Mouse (Mus musculus): ENCODE results near the gene Gm49378. TPM values are rescaled to one million over a fixed set of nuclear protein-coding genes. Genes with fewer than 3 reads are reported as not detected.

The Gm49378 gene
- total and polyA plus RNA-seq, 3 experiments = 0.17 to 11.7 (median 8.7) TPM

- peaks cover 20 to 48% of the 10 kb centered on the region in 2 experiments for H3K4me1 ChIP-seq (ENCODE audit: control insufficient read depth in 1 of 2, insufficient read depth in 2 of 2)
Measured at GRCm38 (mm10) chr14:55580731-55581130, 57.0 kb downstream of the Gm49378 start.

GRCm38 (mm10) chr14:55579511-55580496 lies 57.9 kb downstream of the Gm49378 start:
- no peak for DNase-seq (ENCODE audit: extremely low read depth)
- peaks cover 12% of the 10 kb centered on the region for H3K79me2 ChIP-seq (replicated peaks; ENCODE audit: control insufficient read depth, extremely low read depth, insufficient read depth, poor library complexity, severe bottlenecking)
- dilution Hi-C loops (cut with MboI; ENCODE audit: extremely low pct_ligation_motif_present, extremely low pct_unique_long_range_greater_than_20kb, low sequenced_read_pairs) = no loop called here
- H3K27me3 ChIP-seq (replicated peaks) = no peaks in the 10 kb centered on the region
- in situ Hi-C loops (cut with MboI; ENCODE audit: low pct_ligation_motif_present, low pct_unique_long_range_greater_than_20kb, low sequenced_read_pairs) = no loop called here
- H3K4me2 ChIP-seq (ENCODE audit: insufficient read depth, low read depth, poor library complexity, severe bottlenecking) = peak overlapping the region; percentile 92
- H3K9ac ChIP-seq (ENCODE audit: insufficient read depth, low read depth) = peak overlapping the region; percentile 83; the same call in 1 of the 2 replicates
- H3K9me3 ChIP-seq (replicated peaks; ENCODE audit: low read length) = no peaks in the 10 kb centered on the region
- peak overlapping the region; percentile 35 to 96 (median 95) for H3K4me3 ChIP-seq (replicated peaks in 1 of 3; ENCODE audit: low read depth in 2 of 3, low read length in 2 of 3, poor library complexity in 1 of 3)
- H3K36me3 ChIP-seq (replicated peaks in 1 of 2; ENCODE audit: control insufficient read depth in 1 of 2, insufficient read depth in 1 of 2, low read length in 1 of 2) = peaks cover 19 to 38% of the 10 kb centered on the region in 2 experiments
- peak overlapping the region; percentile 32; the same call in 1 of the 2 replicates for H3K27ac ChIP-seq (ENCODE audit: insufficient read depth, low read depth)
- peaks cover 17 to 41% of the 10 kb centered on the region in 2 experiments for H3K4me1 ChIP-seq (ENCODE audit: control insufficient read depth in 1 of 2, insufficient read depth in 2 of 2)
- TF ChIP-seq CHD1 (IDR thresholded peaks at IDR 0.05; ENCODE audit: low read depth, low read length) (no peak), CTCF (conservative IDR thresholded peaks at IDR 0.05 in 1 of 2, IDR thresholded peaks at IDR 0.05 in 1 of 2; ENCODE audit: low read depth in 2 of 2, low read length in 2 of 2) (peak in 1 of 2 experiments; percentile 31; a peak in 2 of 4 replicates), ZKSCAN1 (IDR thresholded peaks at IDR 0.05; ENCODE audit: borderline replicate concordance, low read depth, low read length) (peak; percentile 90)

More at GRCm38 (mm10) chr14:55580731-55581130, 57.0 kb downstream of the Gm49378 start:
- Histone ChIP-seq H3K4me3 (replicated peaks in 1 of 3; ENCODE audit: low read depth in 2 of 3, low read length in 2 of 3, poor library complexity in 1 of 3) (no peak overlapping the region), H3K4me2 (ENCODE audit: insufficient read depth, low read depth, poor library complexity, severe bottlenecking) (no peak overlapping the region; the same call in 1 of the 2 replicates), H3K9me3 (replicated peaks; ENCODE audit: low read length) (no peaks in the 10 kb centered on the region), H3K9ac (ENCODE audit: insufficient read depth, low read depth) (no peak overlapping the region), H3K27ac (ENCODE audit: insufficient read depth, low read depth) (peak overlapping the region; percentile 32), H3K27me3 (replicated peaks) (no peaks in the 10 kb centered on the region), H3K36me3 (replicated peaks in 1 of 2; ENCODE audit: control insufficient read depth in 1 of 2, insufficient read depth in 1 of 2, low read length in 1 of 2) (peaks cover 19 to 40% of the 10 kb centered on the region in 2 experiments), H3K79me2 (replicated peaks; ENCODE audit: control insufficient read depth, extremely low read depth, insufficient read depth, poor library complexity, severe bottlenecking) (peaks cover 12% of the 10 kb centered on the region)
- in situ Hi-C loops (cut with MboI; ENCODE audit: low pct_ligation_motif_present, low pct_unique_long_range_greater_than_20kb, low sequenced_read_pairs) = no loop called here
- DNase-seq (ENCODE audit: extremely low read depth) = no peak
- no peak for TF ChIP-seq TBP (conservative IDR thresholded peaks at IDR 0.05; ENCODE audit: low read depth, low read length)
- TF ChIP-seq IRF4 (IDR thresholded peaks at IDR 0.05; ENCODE audit: low read depth, low read length) = peak; percentile 24; the same call in 1 of the 2 replicates
- TF ChIP-seq CTCF (conservative IDR thresholded peaks at IDR 0.05 in 1 of 2, IDR thresholded peaks at IDR 0.05 in 1 of 2; ENCODE audit: low read depth in 2 of 2, low read length in 2 of 2) = no peak
- TF ChIP-seq JUN (IDR thresholded peaks at IDR 0.05; ENCODE audit: insufficient read depth, low read depth, low read length) = no peak
- peak; percentile 18; the same call in 1 of the 2 replicates for TF ChIP-seq USF1 (IDR thresholded peaks at IDR 0.05; ENCODE audit: low read depth, low read length)
- TF ChIP-seq BHLHE40 (IDR thresholded peaks at IDR 0.05; ENCODE audit: low read depth, low read length) = 0 out of 2 replicates have a peak, but pooled peaks have one; percentile 25
- TF ChIP-seq RAD21 (IDR thresholded peaks at IDR 0.05; ENCODE audit: low read depth, low read length) = no peak
- TF ChIP-seq UBTF (IDR thresholded peaks at IDR 0.05; ENCODE audit: low read depth, low read length) = 0 out of 2 replicates have a peak, but pooled peaks have one; percentile 71
- dilution Hi-C loops (cut with MboI; ENCODE audit: extremely low pct_ligation_motif_present, extremely low pct_unique_long_range_greater_than_20kb, low sequenced_read_pairs) = no loop called here

Other genes starting within 250 kb of the Gm49378 start
Only the 20 nearest of the 34 such genes appear.
- 105 and 286 TPM in 2 replicates for gene Pck2, start 97.6 kb downstream of the Gm49378 start, total RNA-seq (2012; rRNA removed)
- 113 and 120 TPM in 2 replicates for gene Pck2, start 97.6 kb downstream of the Gm49378 start, total RNA-seq (2014; rRNA removed)
- 144 and 149 TPM in 2 replicates for gene Pck2, start 97.6 kb downstream of the Gm49378 start, polyA plus RNA-seq (2012; ENCODE audit: insufficient read length, low read depth)
- gene Dcaf11, start 77.9 kb downstream of the Gm49378 start, total RNA-seq (2012; rRNA removed) = 36.1 and 39.1 TPM in 2 replicates
- gene Dcaf11, start 77.9 kb downstream of the Gm49378 start, total RNA-seq (2014; rRNA removed) = 29.3 and 30.2 TPM in 2 replicates
- gene Dcaf11, start 77.9 kb downstream of the Gm49378 start, polyA plus RNA-seq (2012; ENCODE audit: insufficient read length, low read depth) = 29.6 and 32.6 TPM in 2 replicates
- gene A730061H03Rik, start 77.5 kb downstream of the Gm49378 start, total RNA-seq (2012; rRNA removed) = 0.34 and 0.63 TPM in 2 replicates
- not detected in 2 replicates for gene A730061H03Rik, start 77.5 kb downstream of the Gm49378 start, total RNA-seq (2014; rRNA removed)
- gene A730061H03Rik, start 77.5 kb downstream of the Gm49378 start, polyA plus RNA-seq (2012; ENCODE audit: insufficient read length, low read depth) = 0.93 and 1.4 TPM in 2 replicates
- not detected in 2 replicates for gene Fitm1, start 62.3 kb downstream of the Gm49378 start, total RNA-seq (2012; rRNA removed)
- not detected in 2 replicates for gene Fitm1, start 62.3 kb downstream of the Gm49378 start, total RNA-seq (2014; rRNA removed)
- not detected in 2 replicates for gene Fitm1, start 62.3 kb downstream of the Gm49378 start, polyA plus RNA-seq (2012; ENCODE audit: insufficient read length, low read depth)
- gene Psme1, start 59.8 kb downstream of the Gm49378 start, total RNA-seq (2012; rRNA removed) = 292 and 335 TPM in 2 replicates
- 338 and 377 TPM in 2 replicates for gene Psme1, start 59.8 kb downstream of the Gm49378 start, total RNA-seq (2014; rRNA removed)
- gene Psme1, start 59.8 kb downstream of the Gm49378 start, polyA plus RNA-seq (2012; ENCODE audit: insufficient read length, low read depth) = 638 and 740 TPM in 2 replicates
- gene Emc9, start 52.6 kb downstream of the Gm49378 start, total RNA-seq (2012; rRNA removed) = 9.6 and 10.4 TPM in 2 replicates
- 1.6 and 1.7 TPM in 2 replicates for gene Emc9, start 52.6 kb downstream of the Gm49378 start, total RNA-seq (2014; rRNA removed)
- 3.7 and 4.2 TPM in 2 replicates for gene Emc9, start 52.6 kb downstream of the Gm49378 start, polyA plus RNA-seq (2012; ENCODE audit: insufficient read length, low read depth)
- 634 and 684 TPM in 2 replicates for gene Psme2, start 46.8 kb downstream of the Gm49378 start, total RNA-seq (2012; rRNA removed)
- gene Psme2, start 46.8 kb downstream of the Gm49378 start, total RNA-seq (2014; rRNA removed) = 467 and 546 TPM in 2 replicates
- 650 and 757 TPM in 2 replicates for gene Psme2, start 46.8 kb downstream of the Gm49378 start, polyA plus RNA-seq (2012; ENCODE audit: insufficient read length, low read depth)
- 14.8 and 15.9 TPM in 2 replicates for gene Rnf31, start 46.2 kb downstream of the Gm49378 start, total RNA-seq (2012; rRNA removed)
- 3.2 and 3.8 TPM in 2 replicates for gene Rnf31, start 46.2 kb downstream of the Gm49378 start, total RNA-seq (2014; rRNA removed)
- gene Rnf31, start 46.2 kb downstream of the Gm49378 start, polyA plus RNA-seq (2012; ENCODE audit: insufficient read length, low read depth) = 18.2 and 22.6 TPM in 2 replicates
- 9.2 and 10.1 TPM in 2 replicates for gene Irf9, start 34.3 kb downstream of the Gm49378 start, total RNA-seq (2012; rRNA removed)
- 9.6 and 11.2 TPM in 2 replicates for gene Irf9, start 34.3 kb downstream of the Gm49378 start, total RNA-seq (2014; rRNA removed)
- 12.4 and 12.8 TPM in 2 replicates for gene Irf9, start 34.3 kb downstream of the Gm49378 start, polyA plus RNA-seq (2012; ENCODE audit: insufficient read length, low read depth)
- gene Rec8, start 19.9 kb downstream of the Gm49378 start, total RNA-seq (2012; rRNA removed) = not detected in 2 replicates
- not detected in 2 replicates for gene Rec8, start 19.9 kb downstream of the Gm49378 start, total RNA-seq (2014; rRNA removed)
- gene Rec8, start 19.9 kb downstream of the Gm49378 start, polyA plus RNA-seq (2012; ENCODE audit: insufficient read length, low read depth) = not detected in 2 replicates
- 84.8 and 95.0 TPM in 2 replicates for gene Ipo4, start 1.9 kb downstream of the Gm49378 start, total RNA-seq (2012; rRNA removed)
- 47.5 TPM in 2 replicates for gene Ipo4, start 1.9 kb downstream of the Gm49378 start, total RNA-seq (2014; rRNA removed)
- 164 and 175 TPM in 2 replicates for gene Ipo4, start 1.9 kb downstream of the Gm49378 start, polyA plus RNA-seq (2012; ENCODE audit: insufficient read length, low read depth)
- 51.3 and 57.8 TPM in 2 replicates for gene Tm9sf1, start 5.9 kb upstream of the Gm49378 start, total RNA-seq (2012; rRNA removed)
- gene Tm9sf1, start 5.9 kb upstream of the Gm49378 start, total RNA-seq (2014; rRNA removed) = 36.1 and 39.5 TPM in 2 replicates
- gene Tm9sf1, start 5.9 kb upstream of the Gm49378 start, polyA plus RNA-seq (2012; ENCODE audit: insufficient read length, low read depth) = 58.0 and 65.3 TPM in 2 replicates
- gene Tssk4, start 12.3 kb upstream of the Gm49378 start, total RNA-seq (2012; rRNA removed) = 0.29 and 0.30 TPM in 2 replicates
- 0.14 TPM in 1 of 2 replicates, not detected in the other for gene Tssk4, start 12.3 kb upstream of the Gm49378 start, total RNA-seq (2014; rRNA removed)
- 0.26 and 0.31 TPM in 2 replicates for gene Tssk4, start 12.3 kb upstream of the Gm49378 start, polyA plus RNA-seq (2012; ENCODE audit: insufficient read length, low read depth)
- gene Mdp1, start 22.6 kb upstream of the Gm49378 start, total RNA-seq (2012; rRNA removed) = 25.1 and 25.6 TPM in 2 replicates
- gene Mdp1, start 22.6 kb upstream of the Gm49378 start, total RNA-seq (2014; rRNA removed) = 30.9 and 39.0 TPM in 2 replicates
- gene Mdp1, start 22.6 kb upstream of the Gm49378 start, polyA plus RNA-seq (2012; ENCODE audit: insufficient read length, low read depth) = 23.4 and 26.0 TPM in 2 replicates
- gene Gmpr2, start 34.0 kb upstream of the Gm49378 start, total RNA-seq (2012; rRNA removed) = 34.3 and 37.3 TPM in 2 replicates
- gene Gmpr2, start 34.0 kb upstream of the Gm49378 start, total RNA-seq (2014; rRNA removed) = 51.3 and 54.9 TPM in 2 replicates
- 34.7 and 44.3 TPM in 2 replicates for gene Gmpr2, start 34.0 kb upstream of the Gm49378 start, polyA plus RNA-seq (2012; ENCODE audit: insufficient read length, low read depth)
- gene Nedd8, start 34.2 kb upstream of the Gm49378 start, total RNA-seq (2012; rRNA removed) = 378 and 515 TPM in 2 replicates
- gene Nedd8, start 34.2 kb upstream of the Gm49378 start, total RNA-seq (2014; rRNA removed) = 272 and 276 TPM in 2 replicates
- gene Nedd8, start 34.2 kb upstream of the Gm49378 start, polyA plus RNA-seq (2012; ENCODE audit: insufficient read length, low read depth) = 513 and 653 TPM in 2 replicates
- gene Tinf2, start 43.9 kb upstream of the Gm49378 start, total RNA-seq (2012; rRNA removed) = 25.2 and 29.1 TPM in 2 replicates
- 21.4 and 23.3 TPM in 2 replicates for gene Tinf2, start 43.9 kb upstream of the Gm49378 start, total RNA-seq (2014; rRNA removed)
- 31.1 and 33.2 TPM in 2 replicates for gene Tinf2, start 43.9 kb upstream of the Gm49378 start, polyA plus RNA-seq (2012; ENCODE audit: insufficient read length, low read depth)
- not detected in 2 replicates for gene Tgm1, start 76.0 kb upstream of the Gm49378 start, total RNA-seq (2012; rRNA removed)
- 0.07 TPM in 1 of 2 replicates, not detected in the other for gene Tgm1, start 76.0 kb upstream of the Gm49378 start, total RNA-seq (2014; rRNA removed)
- 0.14 and 0.16 TPM in 2 replicates for gene Tgm1, start 76.0 kb upstream of the Gm49378 start, polyA plus RNA-seq (2012; ENCODE audit: insufficient read length, low read depth)
- gene Rabggta, start 84.4 kb upstream of the Gm49378 start, total RNA-seq (2012; rRNA removed) = 19.1 and 21.9 TPM in 2 replicates
- gene Rabggta, start 84.4 kb upstream of the Gm49378 start, total RNA-seq (2014; rRNA removed) = 12.0 and 16.2 TPM in 2 replicates
- 12.8 and 13.9 TPM in 2 replicates for gene Rabggta, start 84.4 kb upstream of the Gm49378 start, polyA plus RNA-seq (2012; ENCODE audit: insufficient read length, low read depth)
- 23.6 and 33.2 TPM in 2 replicates for gene Dhrs1, start 107.8 kb upstream of the Gm49378 start, total RNA-seq (2012; rRNA removed)
- 22.1 and 26.1 TPM in 2 replicates for gene Dhrs1, start 107.8 kb upstream of the Gm49378 start, total RNA-seq (2014; rRNA removed)
- gene Dhrs1, start 107.8 kb upstream of the Gm49378 start, polyA plus RNA-seq (2012; ENCODE audit: insufficient read length, low read depth) = 21.1 and 34.1 TPM in 2 replicates

Measured in CH12.LX (cell line).